Mouse (Mus musculus) midbrain, embryonic 13.5 days (tissue): ENCODE data around the gene Ebna1bp2. TPM values are rescaled to one million over a fixed set of nuclear protein-coding genes. Genes with fewer than 3 reads are reported as not detected.

ENCODE experiments used
- ATAC-seq: fragments of 200-750 bp; cut with Nextera tagmentation; 2 replicates; pipeline ENCODE4 v1.8.0; 2017; ENCODE audit warnings: mild to moderate bottlenecking, moderate TSS enrichment, moderate library complexity
- H3K27ac ChIP-seq: fragments of 300-500 bp; sonication (generic); 2 replicates; pipeline ENCODE4 v1.5.1; 2015; ENCODE audit warnings: inconsistent platforms, mild to moderate bottlenecking, moderate library complexity
- H3K27me3 ChIP-seq: fragments of 300-500 bp; sonication (generic); 2 replicates; pipeline ENCODE4 v1.6.1; 2015; ENCODE audit warnings: mild to moderate bottlenecking, inconsistent platforms
- H3K36me3 ChIP-seq: fragments of 300-500 bp; sonication (generic); 2 replicates; pipeline ENCODE4 v1.6.1; 2015; ENCODE audit warnings: mild to moderate bottlenecking, inconsistent platforms
- H3K4me1 ChIP-seq: fragments of 300-500 bp; sonication (generic); replicated peaks from 2 replicates; pipeline ENCODE4 v1.6.1; 2015; ENCODE audit warnings: inconsistent platforms
- H3K4me2 ChIP-seq: fragments of 300-500 bp; sonication (generic); replicated peaks from 2 replicates; pipeline ENCODE4 v1.6.1; 2015; ENCODE audit warnings: moderate library complexity, mild to moderate bottlenecking, inconsistent platforms
- H3K4me3 ChIP-seq: fragments of 300-500 bp; sonication (generic); replicated peaks from 2 replicates; pipeline ENCODE4 v1.5.1; 2015; ENCODE audit warnings: mild to moderate bottlenecking, inconsistent platforms
- H3K9ac ChIP-seq: fragments of 300-500 bp; sonication (generic); replicated peaks from 2 replicates; pipeline ENCODE4 v1.6.1; 2015; ENCODE audit warnings: mild to moderate bottlenecking, inconsistent platforms
- H3K9me3 ChIP-seq: fragments of 300-500 bp; sonication (generic); 2 replicates; pipeline ENCODE4 v1.6.1; 2016; ENCODE audit warnings: mild to moderate bottlenecking, inconsistent platforms
- WGBS: fragments of 180-500 bp; shearing (Covaris S2); methylation state at CpG from one replicate; pipeline ENCODE4 v1.1.7; 2015; 5-methylcytosine and 5-hydroxymethylcytosine counted together
- polyA plus RNA-seq: library from polyadenylated mRNA; unstranded; fragments of >200 nt; fragmentation: Nextera tagmentation; extraction: Ambion mirVana; gene quantifications from 2 replicates; pipeline ENCODE4 v1.2.1, GENCODE M21; 2015

The Ebna1bp2 gene
- polyA plus RNA-seq, 1 experiment from 2014 or later = 121 TPM

GRCm38 (mm10) chr4:118620967-118621320, 345 bp downstream of the Ebna1bp2 start:
- peaks cover 12% of the 10 kb centered on the region for H3K4me1 ChIP-seq
- no peak overlapping the region for H3K27ac ChIP-seq
- under 1% methylated on average over 23 of the region's 23 CpGs for WGBS
- H3K9me3 ChIP-seq = 0 out of 2 replicates have a peak, but pooled peaks cover 4% of the 10 kb centered on the region
- H3K27me3 ChIP-seq = no peaks in the 10 kb centered on the region
- H3K9ac ChIP-seq = peak overlapping the region; percentile 75
- H3K4me2 ChIP-seq = peak overlapping the region; percentile 99
- H3K36me3 ChIP-seq = peaks cover 34% of the 10 kb centered on the region
- H3K4me3 ChIP-seq = peak overlapping the region; percentile 86
- no peak for ATAC-seq

GRCm38 (mm10) chr4:118621781-118622180, 1.2 kb downstream of the Ebna1bp2 start:
- H3K36me3 ChIP-seq = peaks cover 42% of the 10 kb centered on the region
- ATAC-seq = no peak
- H3K27ac ChIP-seq = no peak overlapping the region
- peak overlapping the region; percentile 75; the same call in 1 of the 2 replicates for H3K9ac ChIP-seq
- WGBS = 91% methylated on average over 9 of the region's 9 CpGs
- H3K4me2 ChIP-seq = peak overlapping the region; percentile 99
- H3K4me3 ChIP-seq = peak overlapping the region; percentile 86
- 0 out of 2 replicates have a peak, but pooled peaks cover 4% of the 10 kb centered on the region for H3K9me3 ChIP-seq
- no peaks in the 10 kb centered on the region for H3K27me3 ChIP-seq
- H3K4me1 ChIP-seq = peaks cover 12% of the 10 kb centered on the region

DNA sequence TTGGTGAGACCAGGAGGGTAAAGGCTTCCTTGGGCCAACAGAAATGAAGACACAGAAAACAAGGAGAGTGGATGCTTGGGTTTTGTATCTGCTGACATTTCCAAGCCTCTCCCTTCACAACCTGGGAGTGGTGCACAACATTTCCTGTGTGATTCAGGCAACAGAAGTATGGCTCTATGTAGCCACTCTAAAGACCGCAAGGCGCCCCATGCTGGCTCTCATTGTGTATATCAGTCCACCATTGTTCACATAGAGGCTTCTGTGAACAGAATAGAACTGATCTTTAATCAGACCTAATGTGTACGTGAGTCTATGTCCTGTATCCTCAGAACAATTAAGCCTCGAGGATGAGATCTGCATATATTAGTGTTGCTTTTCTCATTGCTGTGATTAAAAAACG, 9.7 kb downstream of the Ebna1bp2 start:
- Histone ChIP-seq H3K36me3 (peaks cover 69% of the 10 kb centered on the region), H3K27me3 (no peaks in the 10 kb centered on the region), H3K27ac (no peak overlapping the region), H3K4me3 (no peak overlapping the region), H3K9me3 (no peaks in the 10 kb centered on the region), H3K4me2 (no peak overlapping the region), H3K9ac (no peak overlapping the region), H3K4me1 (no peaks in the 10 kb centered on the region)
- 77% methylated on average over 5 of the region's 5 CpGs for WGBS
- no peak for ATAC-seq

GRCm38 (mm10) chr4:118642346-118643190, 22.0 kb downstream of the Ebna1bp2 start:
- Histone ChIP-seq H3K27ac (no peak overlapping the region), H3K27me3 (no peaks in the 10 kb centered on the region), H3K4me3 (no peak overlapping the region), H3K36me3 (no peaks in the 10 kb centered on the region), H3K9me3 (no peaks in the 10 kb centered on the region), H3K9ac (no peak overlapping the region), H3K4me1 (0 out of 2 replicates have a peak, but pooled peaks cover 7% of the 10 kb centered on the region), H3K4me2 (no peak overlapping the region)
- no peak for ATAC-seq
- 50% methylated on average over 20 of the region's 20 CpGs for WGBS

DNA sequence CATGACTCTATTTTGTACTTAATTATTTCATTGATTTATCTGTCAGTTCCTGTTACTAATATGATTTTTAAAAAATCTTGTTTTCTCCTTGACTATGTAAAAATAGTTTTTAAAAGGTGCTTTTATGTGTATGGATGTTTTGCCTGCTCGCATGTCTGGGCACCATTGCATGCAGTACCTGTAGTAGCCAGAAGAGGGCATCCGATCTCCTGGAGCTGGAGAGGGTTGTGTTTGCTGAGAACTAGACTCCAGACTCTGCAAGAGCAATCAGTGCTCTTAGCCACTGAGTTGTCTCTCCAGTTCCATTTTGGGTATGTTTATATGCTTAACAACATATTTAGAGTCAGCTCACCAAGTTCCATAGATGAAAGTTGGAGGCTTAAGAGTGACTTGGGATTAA, 24.6 kb downstream of the Ebna1bp2 start:
- Histone ChIP-seq H3K9me3 (no peaks in the 10 kb centered on the region), H3K27ac (no peak overlapping the region), H3K9ac (no peak overlapping the region), H3K4me3 (no peak overlapping the region), H3K27me3 (no peaks in the 10 kb centered on the region), H3K36me3 (no peaks in the 10 kb centered on the region), H3K4me2 (no peak overlapping the region), H3K4me1 (0 out of 2 replicates have a peak, but pooled peaks cover 7% of the 10 kb centered on the region)
- no peak for ATAC-seq
- WGBS = 12% methylated on average over 2 of the region's 2 CpGs

DNA sequence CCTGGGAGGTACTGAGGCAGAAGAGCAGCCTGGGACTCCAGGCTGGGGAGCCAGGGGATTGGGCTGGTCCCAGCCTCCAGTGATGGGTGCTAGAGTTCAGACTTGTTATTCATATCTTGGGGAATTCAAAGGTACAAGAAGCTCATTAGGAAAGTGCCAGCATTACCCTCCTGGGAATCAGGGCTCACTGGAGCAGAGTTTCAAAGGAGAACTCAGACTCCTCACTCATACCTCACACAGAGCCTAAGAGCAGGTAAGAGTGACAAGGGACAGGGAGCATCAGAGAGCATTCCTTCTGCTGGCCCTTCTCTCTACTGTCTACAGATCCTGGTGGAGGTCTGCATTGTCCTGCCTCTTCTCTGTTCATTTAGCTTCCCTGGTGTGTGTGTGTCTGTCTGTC, 38.1 kb downstream of the Ebna1bp2 start, which contains the start of gene Olfr62:
TSS of gene Olfr62 (plus strand) at position 301 of the 400 bp plus-strand sequence.
- no peaks in the 10 kb centered on the region for H3K27me3 ChIP-seq
- no peaks in the 10 kb centered on the region for H3K36me3 ChIP-seq
- H3K27ac ChIP-seq = no peak within 1 kb of the TSS
- H3K4me3 ChIP-seq = no peak within 1 kb of the TSS
- H3K4me2 ChIP-seq = no peak within 1 kb of the TSS
- ATAC-seq = no peak
- no peaks in the 10 kb centered on the region for H3K9me3 ChIP-seq
- no peak within 1 kb of the TSS for H3K9ac ChIP-seq
- no peaks in the 10 kb centered on the region for H3K4me1 ChIP-seq

Other genes with a start within 250 kb of the Ebna1bp2 start
- 11.0 and 11.4 TPM in 2 replicates for gene Szt2, start 211.5 kb upstream of the Ebna1bp2 start, polyA plus RNA-seq
- gene Med8, start 211.5 kb upstream of the Ebna1bp2 start, polyA plus RNA-seq = 124 and 130 TPM in 2 replicates
- 25.8 and 25.9 TPM in 2 replicates for gene Elovl1, start 192.7 kb upstream of the Ebna1bp2 start, polyA plus RNA-seq
- 105 TPM in 2 replicates for gene Cdc20, start 183.4 kb upstream of the Ebna1bp2 start, polyA plus RNA-seq
- gene Mpl, start 163.3 kb upstream of the Ebna1bp2 start, polyA plus RNA-seq = 0.19 TPM in 2 replicates
- gene Tie1, start 130.7 kb upstream of the Ebna1bp2 start, polyA plus RNA-seq = 13.7 and 14.4 TPM in 2 replicates
- gene 2610528J11Rik, start 93.8 kb upstream of the Ebna1bp2 start, polyA plus RNA-seq = 0.16 TPM in 1 of 2 replicates, not detected in the other
- 0.22 TPM in 1 of 2 replicates, not detected in the other for gene Tmem125, start 76.8 kb upstream of the Ebna1bp2 start, polyA plus RNA-seq
- 1.5 and 1.6 TPM in 2 replicates for gene Cfap57, start within 50 bp of the Ebna1bp2 start, polyA plus RNA-seq
- gene Olfr62, start 38.2 kb downstream of the Ebna1bp2 start, polyA plus RNA-seq = not detected in 2 replicates
- not detected in 2 replicates for gene Olfr1342, start 72.0 kb downstream of the Ebna1bp2 start, polyA plus RNA-seq
- not detected in 2 replicates for gene Olfr1341, start 82.7 kb downstream of the Ebna1bp2 start, polyA plus RNA-seq
- not detected in 2 replicates for gene Olfr1340, start 99.3 kb downstream of the Ebna1bp2 start, polyA plus RNA-seq
- not detected in 2 replicates for gene Olfr1339, start 111.4 kb downstream of the Ebna1bp2 start, polyA plus RNA-seq
- not detected in 2 replicates for gene Olfr1338, start 137.9 kb downstream of the Ebna1bp2 start, polyA plus RNA-seq
- not detected in 2 replicates for gene Olfr1337, start 161.8 kb downstream of the Ebna1bp2 start, polyA plus RNA-seq
- gene Olfr1335, start 189.1 kb downstream of the Ebna1bp2 start, polyA plus RNA-seq = not detected in 2 replicates
- not detected in 2 replicates for gene Olfr1333, start 215.5 kb downstream of the Ebna1bp2 start, polyA plus RNA-seq
- not detected in 2 replicates for gene Olfr1331, start 243.8 kb downstream of the Ebna1bp2 start, polyA plus RNA-seq